Mouse (Mus musculus): Measurements from ENCODE around the gene Dazap2. TPM values are rescaled to one million over a fixed set of nuclear protein-coding genes. Genes with fewer than 3 reads are reported as not detected.

Dazap2 gene
- polyA plus RNA-seq, 1 experiment from 2014 or later: 162 TPM

DNA sequence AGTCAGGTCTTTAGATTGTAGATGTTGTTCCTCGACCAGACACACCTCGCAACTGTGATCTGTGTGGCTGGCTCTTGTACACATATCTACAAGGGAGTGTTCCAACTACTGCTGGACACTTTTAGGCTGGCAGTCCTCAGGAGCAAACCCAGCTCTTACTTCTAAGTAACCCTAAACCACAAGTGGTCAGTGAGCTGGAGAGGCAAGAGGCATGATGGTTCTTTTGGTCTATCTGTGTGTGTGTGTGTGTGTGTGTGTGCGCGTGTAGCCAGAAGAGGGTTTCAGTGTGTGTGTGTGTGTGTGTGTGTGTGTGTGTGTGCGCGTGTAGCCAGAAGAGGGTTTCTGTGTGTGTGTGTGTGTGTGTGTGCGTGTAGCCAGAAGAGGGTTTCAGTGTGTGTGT is 27.3 kb downstream of the Dazap2 start:
- Histone ChIP-seq H3K4me2 (replicated peaks) (no peak overlapping the region), H3K27me3 (peaks cover 18% of the 10 kb centered on the region), H3K27ac (no peak overlapping the region), H3K36me3 (no peaks in the 10 kb centered on the region), H3K9ac (replicated peaks) (no peak overlapping the region), H3K4me1 (replicated peaks) (no peaks in the 10 kb centered on the region), H3K4me3 (replicated peaks) (no peak overlapping the region), H3K9me3 (no peaks in the 10 kb centered on the region)
- no peak for ATAC-seq
- 93% methylated on average over 7 of the region's 7 CpGs for WGBS

DNA sequence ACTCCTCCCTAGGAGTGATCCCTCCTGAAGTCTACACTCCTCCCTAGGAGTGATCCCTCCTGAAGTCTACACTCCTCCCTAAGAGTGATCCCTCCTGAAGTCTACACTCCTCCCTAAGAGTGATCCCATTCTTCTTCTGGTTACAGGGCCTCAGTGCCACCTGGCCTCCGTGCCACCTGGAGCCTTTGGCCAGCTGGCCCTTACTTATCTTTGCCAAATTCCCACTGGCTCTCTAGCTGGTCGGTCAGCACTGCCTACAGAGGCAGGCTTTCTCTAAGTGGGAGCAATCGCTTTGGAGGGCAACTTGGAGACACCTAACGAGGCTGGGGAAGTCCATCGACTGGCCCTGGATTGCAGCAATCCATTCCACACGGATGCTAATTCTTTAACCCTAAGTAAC is 31.0 kb downstream of the Dazap2 start:
- no peaks in the 10 kb centered on the region for H3K36me3 ChIP-seq
- H3K9me3 ChIP-seq: no peaks in the 10 kb centered on the region
- H3K4me2 ChIP-seq (replicated peaks): no peak overlapping the region
- H3K27ac ChIP-seq: no peak overlapping the region
- ATAC-seq: no peak
- no peaks in the 10 kb centered on the region for H3K27me3 ChIP-seq
- WGBS: 84% methylated on average over 6 of the region's 6 CpGs
- H3K9ac ChIP-seq (replicated peaks): no peak overlapping the region
- H3K4me1 ChIP-seq (replicated peaks): no peaks in the 10 kb centered on the region
- no peak overlapping the region for H3K4me3 ChIP-seq (replicated peaks)

DNA sequence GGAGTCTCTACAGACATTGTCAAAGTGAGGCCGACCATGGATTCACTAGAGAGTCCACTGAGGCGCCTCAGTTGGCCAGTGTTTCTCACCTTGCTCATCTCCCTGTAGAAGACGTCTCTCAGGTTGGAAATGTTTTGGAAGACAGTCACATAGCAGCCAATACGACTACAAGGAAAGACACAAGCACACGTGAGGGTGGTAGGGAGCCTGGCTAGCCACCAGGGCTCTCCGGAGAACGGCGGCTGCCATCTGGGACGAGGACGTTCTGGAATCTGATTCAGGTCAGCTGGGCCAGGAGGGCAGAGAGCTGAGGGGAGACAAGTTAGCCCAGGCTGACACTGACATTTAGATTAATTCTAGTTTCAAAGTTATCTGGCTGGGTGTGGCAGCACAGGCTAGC is 35.0 kb downstream of the Dazap2 start:
- ATAC-seq: no peak
- H3K9ac ChIP-seq (replicated peaks): no peak overlapping the region
- no peaks in the 10 kb centered on the region for H3K4me1 ChIP-seq (replicated peaks)
- no peak overlapping the region for H3K4me3 ChIP-seq (replicated peaks)
- no peaks in the 10 kb centered on the region for H3K9me3 ChIP-seq
- no peaks in the 10 kb centered on the region for H3K27me3 ChIP-seq
- H3K36me3 ChIP-seq: no peaks in the 10 kb centered on the region
- H3K4me2 ChIP-seq (replicated peaks): no peak overlapping the region
- WGBS: 87% methylated on average over 10 of the region's 10 CpGs
- no peak overlapping the region for H3K27ac ChIP-seq

DNA sequence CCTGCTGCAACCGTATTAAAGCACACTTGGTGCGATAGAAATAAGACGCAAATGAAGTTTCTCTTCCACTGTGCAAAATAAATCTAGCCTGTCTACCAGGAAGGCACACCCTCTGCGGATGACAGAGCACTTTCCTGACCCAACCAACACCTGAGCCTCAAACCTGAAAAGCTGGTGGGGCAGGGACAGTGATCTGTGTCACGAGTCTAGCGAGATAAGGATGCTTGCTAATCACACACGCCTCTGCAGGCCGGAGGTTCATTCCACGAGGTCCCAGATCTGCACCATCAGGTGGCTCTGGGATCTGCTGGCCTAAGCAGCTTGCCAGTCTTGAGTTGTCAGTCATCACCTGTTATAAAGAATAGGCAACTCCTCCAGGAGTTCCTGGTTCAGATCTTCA is 36.5 kb downstream of the Dazap2 start:
- Histone ChIP-seq H3K9ac (replicated peaks) (no peak overlapping the region), H3K4me1 (replicated peaks) (no peaks in the 10 kb centered on the region), H3K27me3 (no peaks in the 10 kb centered on the region), H3K4me2 (replicated peaks) (no peak overlapping the region), H3K4me3 (replicated peaks) (no peak overlapping the region), H3K9me3 (no peaks in the 10 kb centered on the region), H3K27ac (no peak overlapping the region), H3K36me3 (no peaks in the 10 kb centered on the region)
- WGBS: 88% methylated on average over 9 of the region's 9 CpGs
- ATAC-seq: no peak

DNA sequence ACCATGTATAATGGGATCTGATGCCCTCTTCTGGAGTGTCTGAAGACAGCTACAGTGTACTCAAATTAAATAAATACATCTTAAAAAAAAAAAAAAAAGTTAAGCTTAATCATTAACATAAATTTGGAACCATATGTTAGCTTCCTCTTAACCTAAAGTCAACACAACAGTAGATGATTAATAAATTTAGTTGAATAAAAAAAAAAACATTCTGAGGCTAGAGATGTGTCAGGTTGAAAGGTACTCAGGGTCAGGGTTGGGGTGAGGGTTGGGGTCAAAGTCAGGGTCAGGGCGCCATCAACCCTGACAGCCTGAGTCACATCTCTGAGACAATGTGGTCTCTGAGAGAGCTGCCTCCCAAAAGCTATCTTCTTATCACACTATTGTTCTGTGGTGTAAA is 39.1 kb downstream of the Dazap2 start:
- no peaks in the 10 kb centered on the region for H3K27me3 ChIP-seq
- WGBS: 81% methylated on average over 1 of the region's 1 CpGs
- no peak for ATAC-seq
- no peak overlapping the region for H3K9ac ChIP-seq (replicated peaks)
- no peak overlapping the region for H3K4me2 ChIP-seq (replicated peaks)
- H3K9me3 ChIP-seq: no peaks in the 10 kb centered on the region
- H3K36me3 ChIP-seq: no peaks in the 10 kb centered on the region
- H3K4me3 ChIP-seq (replicated peaks): no peak overlapping the region
- H3K27ac ChIP-seq: no peak overlapping the region
- H3K4me1 ChIP-seq (replicated peaks): no peaks in the 10 kb centered on the region

DNA sequence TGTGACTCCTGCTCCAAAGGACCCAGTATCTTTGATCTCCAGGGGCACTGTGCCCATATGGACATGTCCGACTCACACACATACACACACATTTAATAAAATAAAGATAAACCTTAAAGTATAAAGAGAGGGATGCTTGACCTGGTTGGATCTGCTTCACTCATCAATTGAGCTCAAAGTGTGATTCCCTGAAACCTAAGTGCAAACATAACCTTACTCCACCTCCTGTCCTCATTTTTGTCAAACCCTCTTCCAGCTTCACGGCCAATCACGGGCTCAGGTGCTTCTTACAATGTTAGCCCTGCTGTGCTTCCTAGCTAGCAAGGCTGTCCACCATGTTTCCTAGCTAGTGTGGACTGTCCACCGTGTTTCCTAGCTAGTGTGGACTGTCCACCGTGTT is 40.1 kb downstream of the Dazap2 start:
- H3K4me1 ChIP-seq (replicated peaks): no peaks in the 10 kb centered on the region
- no peak overlapping the region for H3K9ac ChIP-seq (replicated peaks)
- H3K27ac ChIP-seq: no peak overlapping the region
- H3K36me3 ChIP-seq: no peaks in the 10 kb centered on the region
- WGBS: 87% methylated on average over 5 of the region's 5 CpGs
- H3K4me2 ChIP-seq (replicated peaks): no peak overlapping the region
- no peak for ATAC-seq
- no peaks in the 10 kb centered on the region for H3K27me3 ChIP-seq
- no peaks in the 10 kb centered on the region for H3K9me3 ChIP-seq
- no peak overlapping the region for H3K4me3 ChIP-seq (replicated peaks)

DNA sequence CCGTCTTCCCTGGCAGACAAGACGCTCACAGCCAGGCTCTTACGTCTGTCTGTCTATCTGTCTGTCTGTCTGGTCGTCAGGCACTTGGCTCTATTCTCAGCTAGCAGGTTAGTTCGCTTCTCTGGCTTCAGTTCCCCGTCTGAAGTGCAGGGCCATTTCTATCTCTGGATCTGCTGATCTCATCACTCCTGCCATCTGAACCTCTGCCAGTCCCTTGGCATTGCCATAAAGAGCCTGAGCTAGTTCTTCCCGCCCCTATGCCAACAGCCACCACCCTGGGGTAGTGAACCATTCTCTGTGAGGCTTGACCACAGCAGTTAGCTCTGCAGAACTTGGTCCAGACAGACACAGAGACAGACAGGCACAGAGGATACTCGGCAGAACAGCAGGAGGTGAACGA is 45.2 kb downstream of the Dazap2 start:
- ATAC-seq: no peak
- WGBS: 91% methylated on average over 9 of the region's 9 CpGs
- Histone ChIP-seq H3K9me3 (no peaks in the 10 kb centered on the region), H3K4me1 (replicated peaks) (no peaks in the 10 kb centered on the region), H3K4me3 (replicated peaks) (no peak overlapping the region), H3K9ac (replicated peaks) (no peak overlapping the region), H3K36me3 (no peaks in the 10 kb centered on the region), H3K27ac (no peak overlapping the region), H3K4me2 (replicated peaks) (no peak overlapping the region), H3K27me3 (no peaks in the 10 kb centered on the region)

DNA sequence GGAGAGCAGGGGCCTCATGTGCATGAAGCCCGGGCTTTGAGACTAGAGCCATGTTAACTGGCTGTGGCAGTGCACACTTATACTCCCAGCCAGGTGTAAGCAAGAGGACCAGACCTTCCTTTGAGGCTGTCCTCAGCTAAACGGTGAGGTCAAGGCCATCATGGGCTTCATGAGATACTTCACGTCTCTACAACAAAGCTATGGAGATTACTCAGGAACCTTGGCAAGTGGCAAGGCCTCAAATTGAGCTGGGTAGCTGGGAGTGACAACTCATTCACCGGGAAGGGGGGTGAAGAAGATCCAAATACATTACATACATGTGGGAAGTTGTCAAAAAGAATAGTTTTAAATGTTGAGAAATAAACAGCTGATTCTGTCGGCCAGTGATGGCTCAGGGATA is 45.7 kb downstream of the Dazap2 start:
- no peaks in the 10 kb centered on the region for H3K36me3 ChIP-seq
- 0 out of 2 replicates have a peak, but pooled peaks cover 1% of the 10 kb centered on the region for H3K4me1 ChIP-seq (replicated peaks)
- H3K4me3 ChIP-seq (replicated peaks): no peak overlapping the region
- H3K27me3 ChIP-seq: no peaks in the 10 kb centered on the region
- no peak for ATAC-seq
- no peak overlapping the region for H3K27ac ChIP-seq
- no peak overlapping the region for H3K9ac ChIP-seq (replicated peaks)
- H3K4me2 ChIP-seq (replicated peaks): no peak overlapping the region
- WGBS: 92% methylated on average over 5 of the region's 5 CpGs
- no peaks in the 10 kb centered on the region for H3K9me3 ChIP-seq

DNA sequence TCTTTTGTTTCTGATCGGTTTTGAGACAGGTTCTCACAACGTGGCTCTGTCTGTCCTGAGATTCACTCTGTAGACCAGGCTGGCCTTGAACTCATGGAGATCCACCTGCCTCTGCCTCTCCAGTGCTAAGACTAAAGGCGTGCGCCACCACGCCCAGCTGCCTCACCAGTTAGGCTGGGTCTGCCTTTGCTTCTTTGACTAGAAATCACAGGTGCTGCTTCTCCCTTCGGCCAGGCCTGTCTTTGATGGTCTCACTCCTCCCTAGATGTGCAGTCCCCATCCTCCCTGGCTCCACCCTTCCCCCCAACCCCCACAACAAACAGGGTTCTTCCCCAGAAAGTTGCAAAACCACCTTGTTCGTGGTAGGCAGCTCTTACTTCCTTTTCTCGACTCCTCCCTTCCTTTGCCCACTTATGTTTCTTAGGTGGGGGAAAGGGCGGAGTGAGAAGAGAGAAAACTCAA is 49.7 kb downstream of the Dazap2 start:
- Histone ChIP-seq H3K27ac (no peak overlapping the region), H3K4me2 (replicated peaks) (no peak overlapping the region), H3K9ac (replicated peaks) (no peak overlapping the region), H3K36me3 (no peaks in the 10 kb centered on the region), H3K27me3 (no peaks in the 10 kb centered on the region), H3K9me3 (no peaks in the 10 kb centered on the region), H3K4me3 (replicated peaks) (no peak overlapping the region), H3K4me1 (replicated peaks) (0 out of 2 replicates have a peak, but pooled peaks cover 7% of the 10 kb centered on the region)
- ATAC-seq: no peak
- 88% methylated on average over 9 of the region's 9 CpGs for WGBS

DNA sequence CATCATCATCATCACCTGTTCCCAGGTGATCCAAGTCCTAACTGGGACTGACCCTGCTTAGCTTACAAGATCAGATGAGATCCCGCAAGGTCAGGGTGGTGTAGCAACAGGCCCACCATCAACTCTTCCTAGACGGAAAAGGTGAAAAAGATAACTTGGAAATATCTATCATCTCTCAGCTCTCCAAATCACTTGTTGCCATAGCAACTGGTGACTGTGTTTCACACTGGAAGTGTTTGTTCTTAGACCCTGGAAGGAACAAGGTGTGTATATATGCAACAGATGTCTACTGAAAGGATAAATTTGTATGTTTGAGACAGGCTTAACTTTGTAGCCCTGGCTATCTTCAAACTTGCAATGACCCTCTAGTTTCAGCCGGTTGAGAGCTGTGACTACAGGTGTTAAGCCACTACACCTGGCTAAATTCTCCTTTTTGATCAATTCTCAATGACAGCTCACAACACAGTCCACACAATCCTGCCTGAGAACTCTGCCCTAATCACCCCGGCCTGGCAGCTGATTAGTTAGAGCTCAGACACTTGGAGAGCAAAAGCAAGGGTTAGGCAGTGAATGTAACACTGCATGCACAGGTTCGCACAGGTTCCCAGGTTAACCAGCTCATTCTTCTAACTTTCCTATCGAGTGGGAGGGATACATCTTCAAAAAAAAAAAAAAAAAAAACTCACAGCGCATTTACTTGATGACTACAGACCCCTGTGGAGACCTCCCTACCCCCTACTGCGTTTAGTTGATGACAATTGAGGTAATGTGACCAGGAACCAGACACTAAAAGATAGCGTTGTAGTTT is 50.5 kb downstream of the Dazap2 start:
- no peak overlapping the region for H3K4me3 ChIP-seq (replicated peaks)
- no peak for ATAC-seq
- WGBS: 43% methylated on average over 9 of the region's 9 CpGs
- H3K27ac ChIP-seq: no peak overlapping the region
- H3K27me3 ChIP-seq: no peaks in the 10 kb centered on the region
- 0 out of 2 replicates have a peak, but pooled peaks cover 7% of the 10 kb centered on the region for H3K4me1 ChIP-seq (replicated peaks)
- H3K36me3 ChIP-seq: no peaks in the 10 kb centered on the region
- H3K9me3 ChIP-seq: no peaks in the 10 kb centered on the region
- H3K4me2 ChIP-seq (replicated peaks): no peak overlapping the region
- H3K9ac ChIP-seq (replicated peaks): no peak overlapping the region

DNA sequence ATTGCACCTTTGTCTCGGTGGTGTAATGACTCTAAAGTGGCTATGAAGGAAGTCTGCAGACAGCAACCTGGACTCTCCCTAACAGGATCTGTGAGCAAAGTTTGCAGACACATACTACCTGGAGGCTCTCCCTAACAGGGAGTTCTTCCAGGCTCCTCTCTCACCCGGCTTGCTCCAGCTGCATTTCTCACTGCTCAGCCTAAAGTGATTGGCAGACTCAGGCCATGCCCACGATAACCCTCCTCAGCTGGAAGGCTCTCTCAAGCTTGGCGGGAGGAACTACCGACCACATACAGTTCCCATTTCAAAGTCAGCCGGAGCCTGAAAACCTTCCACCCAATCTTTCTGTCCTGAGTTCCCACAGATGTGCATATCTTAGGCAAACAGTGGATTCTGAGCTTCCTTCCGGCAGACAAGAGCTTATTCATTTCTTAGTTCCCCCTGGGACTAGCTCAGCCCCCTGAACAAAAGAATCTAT is 51.1 kb downstream of the Dazap2 start:
- Histone ChIP-seq H3K9ac (replicated peaks) (no peak overlapping the region), H3K36me3 (no peaks in the 10 kb centered on the region), H3K4me1 (replicated peaks) (0 out of 2 replicates have a peak, but pooled peaks cover 7% of the 10 kb centered on the region), H3K4me3 (replicated peaks) (no peak overlapping the region), H3K27me3 (no peaks in the 10 kb centered on the region), H3K4me2 (replicated peaks) (no peak overlapping the region), H3K27ac (no peak overlapping the region), H3K9me3 (no peaks in the 10 kb centered on the region)
- no peak for ATAC-seq
- 9% methylated on average over 7 of the region's 7 CpGs for whole genome bisulfite sequencing

DNA sequence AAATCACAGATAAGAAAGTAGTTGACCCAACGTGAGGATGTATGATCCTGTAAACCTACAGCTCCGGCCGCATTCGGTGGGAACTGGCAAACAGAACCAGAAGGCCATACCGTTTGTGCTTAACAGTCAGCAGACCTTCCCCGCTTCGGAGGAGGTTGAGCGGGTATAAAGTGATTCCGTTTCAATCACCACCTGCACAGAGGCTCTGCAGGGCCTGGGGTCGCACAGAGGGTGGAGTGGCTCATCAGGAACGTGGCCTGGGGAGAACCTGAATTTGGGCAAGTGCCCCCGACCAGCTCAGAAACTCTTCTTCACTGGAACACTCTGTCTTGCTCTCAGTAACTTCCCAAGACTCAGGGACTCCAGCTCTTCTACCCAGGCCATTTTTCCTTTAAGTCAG is 51.7 kb downstream of the Dazap2 start:
- Histone ChIP-seq H3K9ac (replicated peaks) (no peak overlapping the region), H3K9me3 (no peaks in the 10 kb centered on the region), H3K36me3 (no peaks in the 10 kb centered on the region), H3K4me3 (replicated peaks) (no peak overlapping the region), H3K4me2 (replicated peaks) (no peak overlapping the region), H3K27ac (no peak overlapping the region), H3K4me1 (replicated peaks) (0 out of 2 replicates have a peak, but pooled peaks cover 7% of the 10 kb centered on the region), H3K27me3 (no peaks in the 10 kb centered on the region)
- WGBS: 43% methylated on average over 12 of the region's 12 CpGs
- ATAC-seq: no peak

DNA sequence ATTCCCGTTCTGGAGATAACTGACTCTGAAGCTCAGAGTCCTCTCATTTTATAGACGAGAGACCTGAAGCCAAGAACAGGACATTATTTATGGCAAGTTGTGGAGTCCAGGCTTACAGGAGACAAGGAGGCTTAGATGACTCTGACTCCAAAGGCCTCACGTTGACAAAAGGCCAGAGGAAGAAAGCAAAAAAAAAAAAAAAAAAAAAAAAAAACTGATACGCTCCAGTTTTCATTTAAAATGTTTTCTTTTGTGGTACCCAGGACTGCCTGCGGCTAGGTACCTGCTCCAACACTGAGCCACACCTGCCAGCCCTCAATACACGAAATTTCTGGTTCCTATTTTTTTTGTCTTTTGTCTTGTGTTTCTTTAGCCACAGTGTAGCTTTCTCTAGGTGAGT is 52.3 kb downstream of the Dazap2 start:
- H3K9ac ChIP-seq (replicated peaks): no peak overlapping the region
- no peaks in the 10 kb centered on the region for H3K9me3 ChIP-seq
- H3K4me3 ChIP-seq (replicated peaks): no peak overlapping the region
- H3K36me3 ChIP-seq: no peaks in the 10 kb centered on the region
- 71% methylated on average over 6 of the region's 6 CpGs for WGBS
- no peak overlapping the region for H3K4me2 ChIP-seq (replicated peaks)
- H3K27ac ChIP-seq: no peak overlapping the region
- ATAC-seq: no peak
- 0 out of 2 replicates have a peak, but pooled peaks cover 7% of the 10 kb centered on the region for H3K4me1 ChIP-seq (replicated peaks)
- H3K27me3 ChIP-seq: no peaks in the 10 kb centered on the region

Measured in midbrain, embryonic 13.5 days (tissue).